Mouse (Mus musculus) frontal cortex, postnatal 36 days (tissue): ENCODE results near the gene Ensa.
A peak's percentile ranks its signal among the peaks of the same experiment; 100 is the strongest.
"Not testable (repeated sequence)": the region's sequence is repeated elsewhere in the genome, so short reads cannot be mapped to it uniquely, and the experiment has no call there.

Experiments used
- DNase-seq, 2 experiments: peaks; one replicate each; pipeline ENCODE4 v3.0.0; 2022; ENCODE audit warnings: low spot score in 2 of 2

Gene Ensa

DNA sequence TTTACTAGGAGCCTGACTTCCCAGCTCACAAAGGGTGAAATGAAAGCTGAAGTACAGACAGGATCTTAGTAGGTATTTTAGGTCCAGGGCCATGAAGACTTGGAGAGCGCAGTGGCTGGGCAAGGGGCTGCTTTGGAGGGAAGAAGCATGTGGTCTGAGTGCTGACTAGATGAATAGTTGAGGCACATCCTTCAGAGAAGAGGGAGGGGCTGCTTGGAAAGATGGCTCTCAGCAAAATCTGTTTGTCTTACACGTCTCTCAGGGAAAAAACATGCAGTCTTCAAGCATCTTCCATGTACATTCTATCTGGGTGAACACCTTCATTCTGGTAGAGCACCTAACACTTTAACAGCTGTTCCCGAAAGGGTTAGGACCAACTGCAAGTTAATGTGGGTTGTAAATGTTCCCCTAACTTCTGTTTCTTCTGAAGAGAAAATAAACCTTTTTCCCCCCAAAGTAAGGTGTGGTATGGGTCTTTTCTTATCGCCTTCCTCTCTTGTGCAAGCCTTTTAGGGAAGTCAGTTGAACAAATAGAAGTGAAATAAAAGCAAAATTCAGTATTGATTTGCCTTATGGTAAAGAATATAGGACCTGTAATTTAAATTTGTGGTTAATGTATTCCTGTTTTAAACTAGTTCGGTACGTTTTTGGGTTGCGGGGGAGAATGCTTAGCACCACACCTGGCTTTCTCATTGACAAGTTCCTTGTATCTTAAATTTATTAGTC, 38.1 kb downstream of the Ensa start:
- no peak for DNase-seq

- no peak for DNase-seq
Measured at GRCm38 (mm10) chr3:95663486-95663885, 38.7 kb downstream of the Ensa start.

GRCm38 (mm10) chr3:95663969-95664608, 39.3 kb downstream of the Ensa start:
- DNase-seq: no peak

- DNase-seq: no peak
Measured at GRCm38 (mm10) chr3:95664940-95665352, 40.2 kb downstream of the Ensa start.

DNA sequence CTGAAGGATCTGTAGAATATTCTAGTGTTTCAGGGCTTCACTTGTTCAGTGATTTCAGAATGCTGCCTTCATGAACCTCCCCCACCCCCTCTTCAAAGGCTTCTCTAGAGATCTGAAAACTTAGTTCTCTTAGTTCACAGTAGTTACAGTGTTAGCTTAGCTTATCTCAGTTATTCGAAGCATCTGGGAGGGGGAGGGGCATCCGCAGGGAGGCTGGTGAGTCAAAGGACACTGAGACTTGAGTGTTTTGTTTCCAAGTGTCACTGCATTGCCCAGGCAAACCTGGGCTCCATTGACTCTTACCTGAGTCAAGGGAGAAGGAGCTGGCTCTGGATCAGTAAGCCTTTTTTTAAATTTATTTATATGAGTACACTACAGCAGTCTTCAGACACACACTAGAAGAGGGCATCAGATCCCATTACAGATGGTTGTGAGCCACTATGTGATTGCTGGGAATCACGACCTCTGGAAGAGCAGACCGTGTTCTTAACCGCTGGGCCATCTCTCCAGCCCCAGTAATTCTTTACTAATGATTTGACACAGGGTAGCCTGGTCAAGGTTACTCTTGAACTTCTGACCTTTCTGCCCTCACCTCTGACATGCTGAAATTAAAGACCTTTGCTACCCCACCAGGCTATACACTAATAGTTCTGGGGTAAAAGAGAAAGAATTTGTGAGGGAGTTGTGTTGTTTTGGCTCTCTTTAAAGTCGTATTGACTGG, 41.5 kb downstream of the Ensa start:
- no peak for DNase-seq

- no peak for DNase-seq
Measured at GRCm38 (mm10) chr3:95667521-95667920, 42.7 kb downstream of the Ensa start.

DNA sequence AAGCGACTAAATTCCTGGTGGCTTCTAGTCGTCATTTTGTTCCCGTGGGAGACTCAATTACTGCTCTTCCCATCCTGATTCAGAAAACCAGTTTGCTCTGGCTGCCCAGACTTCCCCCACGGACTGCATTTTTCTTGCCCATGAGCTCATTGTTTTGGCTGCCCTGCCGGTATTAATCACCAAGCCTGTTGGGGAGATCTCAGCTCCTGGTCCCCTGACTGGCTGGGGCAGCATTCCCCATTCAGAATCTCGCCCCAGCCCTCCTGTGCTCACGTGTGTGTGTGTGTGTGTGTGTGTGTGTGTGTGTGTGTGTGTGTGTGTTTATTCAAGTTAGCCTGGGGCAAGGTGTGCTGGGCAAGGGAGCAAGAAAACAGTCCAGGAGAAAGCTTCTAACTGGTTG, 43.2 kb downstream of the Ensa start:
- DNase-seq: no peak

- DNase-seq: no peak
Measured at GRCm38 (mm10) chr3:95668589-95669308, 44.0 kb downstream of the Ensa start.

- no peak for DNase-seq
Measured at GRCm38 (mm10) chr3:95669309-95669665, 44.5 kb downstream of the Ensa start.

DNA sequence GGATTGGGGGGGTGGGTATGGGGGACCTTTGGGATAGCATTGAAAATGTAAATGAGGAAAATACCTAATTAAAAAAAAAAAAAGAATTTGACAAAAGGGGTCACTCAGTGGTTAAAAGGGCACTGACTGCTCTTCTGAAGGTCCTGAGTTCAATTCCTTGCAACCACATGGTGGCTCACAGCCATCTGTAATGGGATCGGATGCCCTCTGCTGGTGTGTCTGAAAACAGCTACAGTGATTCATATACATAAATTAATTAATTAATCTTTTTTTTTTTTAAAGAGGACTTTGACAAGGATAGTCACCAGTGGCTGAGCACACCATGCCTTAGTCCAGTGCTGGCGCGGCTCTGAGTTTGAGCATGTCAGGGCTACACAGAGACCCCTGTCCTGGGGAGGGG, 45.6 kb downstream of the Ensa start:
- not testable (repeated sequence) for DNase-seq

DNA sequence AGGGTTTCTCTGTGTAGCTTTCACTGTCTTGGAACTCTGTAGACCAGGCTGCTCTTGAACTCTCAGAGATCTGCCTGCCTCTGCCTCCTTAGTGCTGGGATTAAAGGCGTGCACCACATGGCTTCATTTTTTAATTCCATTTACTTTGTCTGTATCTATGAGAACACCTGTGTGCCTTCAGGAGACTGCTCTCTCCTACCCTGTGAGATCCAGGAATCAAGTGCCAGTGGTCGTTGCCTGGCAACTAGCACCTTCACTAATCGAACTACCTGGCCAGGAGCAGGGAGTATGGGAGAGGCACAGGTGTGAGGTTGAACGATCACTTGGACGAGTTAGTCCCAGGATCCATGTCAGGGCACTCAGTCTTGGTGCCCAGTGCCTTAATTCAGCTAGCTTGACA, 46.4 kb downstream of the Ensa start:
- no peak for DNase-seq

DNA sequence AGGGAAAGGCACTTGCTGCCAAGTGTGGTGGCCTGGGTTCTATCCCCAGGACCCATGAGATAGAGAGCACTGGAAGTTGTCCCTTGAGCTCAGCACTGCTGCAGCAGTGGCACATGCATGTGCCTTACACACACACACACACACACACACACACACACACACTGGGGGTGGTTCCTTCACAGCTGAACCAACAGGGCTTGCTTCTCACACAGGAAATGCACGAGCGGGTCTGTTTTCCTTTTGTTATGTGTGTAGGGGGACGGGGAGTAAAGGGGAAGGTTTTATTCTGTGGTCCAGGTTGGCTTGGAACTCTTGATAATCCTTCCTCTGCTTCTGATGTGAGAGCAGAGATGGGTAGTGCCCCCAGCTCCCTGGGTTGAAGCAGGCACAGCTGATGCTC, 47.7 kb downstream of the Ensa start:
- no peak for DNase-seq

DNA sequence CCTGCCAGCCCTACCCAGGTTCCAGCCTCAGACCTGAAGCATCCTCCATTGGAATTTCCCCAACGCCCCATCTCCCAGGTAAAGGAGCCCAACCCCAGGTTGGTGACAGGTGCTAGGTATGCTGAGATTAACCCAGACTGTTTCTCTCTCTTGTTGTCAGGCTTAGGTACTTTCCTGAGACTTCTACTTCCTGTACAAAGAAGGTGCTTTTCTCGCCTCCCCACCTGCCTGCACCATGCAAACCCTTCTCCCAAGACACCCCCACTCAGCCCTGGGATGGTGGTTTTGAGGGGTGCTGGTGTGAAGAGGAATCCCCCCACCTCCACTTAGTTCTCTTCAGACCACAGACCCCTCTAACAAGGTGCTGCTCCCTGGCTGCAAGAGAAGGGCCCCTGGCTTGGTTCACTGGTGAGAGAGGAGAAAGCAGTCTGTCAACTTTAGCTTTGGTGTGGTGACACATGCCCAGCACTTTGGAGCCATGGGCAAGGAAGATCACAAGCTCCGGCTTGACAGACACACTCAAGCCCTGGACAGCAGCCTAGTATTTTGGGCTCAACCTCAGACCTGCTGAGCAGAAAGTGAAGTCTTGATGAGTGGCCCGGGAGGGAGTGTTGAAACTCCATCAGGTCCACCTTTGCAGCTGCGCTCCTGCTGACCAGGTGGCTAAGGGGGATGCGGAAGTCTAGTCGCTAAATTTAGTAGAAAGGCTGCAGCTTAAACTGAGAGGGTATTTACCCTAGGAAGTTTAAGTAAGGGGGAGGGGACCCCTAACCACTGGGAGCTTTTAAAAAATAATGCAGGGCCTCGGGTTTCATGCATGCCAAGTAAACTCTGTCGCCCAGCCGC, 48.3 kb downstream of the Ensa start:
- DNase-seq: no peak

DNA sequence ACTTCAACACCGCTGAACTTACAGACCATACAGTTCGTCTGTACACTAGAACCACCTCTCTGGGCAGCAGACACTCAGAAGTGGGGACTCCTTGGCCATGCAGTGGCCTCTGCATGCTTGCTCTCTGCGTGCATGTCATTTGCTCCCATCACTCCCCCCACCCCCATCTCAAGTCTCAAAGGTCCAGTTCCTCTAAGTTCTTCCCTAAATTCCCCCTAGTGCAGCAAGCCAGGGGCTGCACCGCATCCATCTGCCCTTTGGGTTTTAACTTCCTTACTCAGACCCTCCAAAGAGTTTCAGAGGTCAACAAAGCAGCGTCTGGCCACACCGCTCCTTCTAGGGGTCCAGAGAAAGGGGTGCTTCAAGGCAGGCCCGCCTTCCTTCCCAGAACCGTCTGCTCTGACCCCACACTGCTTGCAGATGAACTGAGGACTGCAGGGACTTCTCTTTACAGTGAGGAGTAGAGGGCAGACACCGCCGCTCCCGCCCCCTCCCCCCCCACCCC, 49.0 kb downstream of the Ensa start:
- no peak for DNase-seq

- DNase-seq: no peak
Measured at GRCm38 (mm10) chr3:95674236-95674635, 49.4 kb downstream of the Ensa start.

DNA sequence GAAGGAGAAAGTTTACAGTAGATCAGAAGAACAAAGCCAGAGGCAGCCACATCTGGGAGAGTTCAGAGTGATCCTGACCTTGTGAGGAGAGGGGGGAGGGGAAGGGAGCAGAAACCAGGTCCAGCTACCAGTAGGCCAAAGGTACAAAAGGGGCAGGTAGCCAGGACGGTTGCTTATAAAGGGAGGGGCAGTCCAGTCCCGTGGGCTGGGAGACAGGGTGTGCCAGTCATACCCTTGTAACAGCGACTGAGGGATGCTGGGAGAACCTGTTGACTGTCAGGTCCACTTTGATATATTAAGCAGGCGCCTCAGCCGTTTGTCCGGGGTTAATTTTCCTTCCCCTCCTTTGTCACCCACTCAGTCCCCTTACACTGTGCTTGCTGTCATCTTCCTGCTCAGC, 50.0 kb downstream of the Ensa start:
- DNase-seq: no peak

- DNase-seq: peak in 1 of 2 experiments; percentile 67
Measured at GRCm38 (mm10) chr3:95675301-95676092, 50.7 kb downstream of the Ensa start.

GRCm38 (mm10) chr3:95676745-95677419, 52.1 kb downstream of the Ensa start:
- peak in 1 of 2 experiments; percentile 45 for DNase-seq

DNA sequence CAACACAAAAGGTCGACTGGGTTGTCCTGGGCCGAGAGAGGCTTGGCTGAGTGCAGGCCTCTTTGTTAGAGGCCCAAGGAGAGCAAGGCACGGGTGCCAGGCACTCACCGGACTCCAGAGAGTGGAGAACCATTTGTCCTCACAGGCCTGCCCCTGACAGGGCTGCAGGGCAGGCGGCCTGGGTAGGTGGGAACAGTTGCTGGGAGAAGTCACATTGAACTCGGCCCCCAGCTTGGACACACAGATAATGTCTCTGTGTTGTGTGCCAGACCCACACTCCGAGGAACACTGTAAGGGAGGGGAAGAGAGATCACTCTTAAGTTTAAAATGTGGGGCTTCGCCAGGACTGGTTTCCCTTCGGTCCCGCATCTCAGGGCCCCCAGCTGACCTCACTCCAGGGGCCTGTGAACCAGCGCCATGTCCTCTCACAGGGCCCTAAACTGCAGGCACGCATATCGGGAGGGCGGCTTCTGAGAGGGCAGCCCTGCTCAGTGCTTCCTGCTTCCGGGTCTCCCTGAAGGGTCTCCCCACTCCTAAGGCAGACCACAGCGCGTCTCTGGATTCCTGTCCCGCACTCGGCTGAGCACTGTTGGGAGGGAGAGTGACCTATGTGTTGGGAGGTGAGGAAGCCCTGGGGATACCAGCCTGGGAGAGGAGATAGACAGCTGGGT, 52.8 kb downstream of the Ensa start:
- DNase-seq: no peak
